Mouse (Mus musculus) heart, postnatal 10 days (tissue): ENCODE results near the gene Wipf3. TPM values are rescaled to one million over a fixed set of nuclear protein-coding genes. Genes with fewer than 3 reads are reported as not detected.

ENCODE experiments used
- DNase-seq, 2 experiments: peaks; one replicate each; pipeline ENCODE4 v3.0.0; 2021
- intact Hi-C: fragments of 180-260 bp; cut with DNase I; formaldehyde crosslinking; loops from one replicate; pipeline ENCODE4 v1.15.1; 2025
- total RNA-seq, 2 experiments: library from RNA; stranded (reverse); gene quantifications; 2 replicates each; pipeline ENCODE4 v1.2.3; 2021

Gene Wipf3
- total RNA-seq = 10 to 100 TPM; 12.9 to 16.4 TPM

- DNase-seq = peak; percentile 78 to 82
- intact Hi-C loops = no loop called here
Observed at GRCm38 (mm10) chr6:54429447-54430194, at the start of gene Wipf3. Gene Wipf3, plus strand, starts transcription at chr6:54429603.

- DNase-seq = no peak
- intact Hi-C loops = no loop called here
Observed at GRCm38 (mm10) chr6:54382636-54383035, 46.8 kb upstream of the Wipf3 start.

GRCm38 (mm10) chr6:54383893-54384524 lies 45.4 kb upstream of the Wipf3 start:
- no peak for DNase-seq
- intact Hi-C loops = no loop called here

GRCm38 (mm10) chr6:54384777-54385176 lies 44.6 kb upstream of the Wipf3 start:
- no peak for DNase-seq
- intact Hi-C loops = no loop called here

- intact Hi-C loops = no loop called here
- DNase-seq = no peak
Observed at GRCm38 (mm10) chr6:54386429-54386828, 43.0 kb upstream of the Wipf3 start.

- DNase-seq = no peak
- intact Hi-C loops = no loop called here
Observed at GRCm38 (mm10) chr6:54387044-54387443, 42.4 kb upstream of the Wipf3 start.

GRCm38 (mm10) chr6:54387751-54388150 lies 41.7 kb upstream of the Wipf3 start:
- intact Hi-C loops = no loop called here
- DNase-seq = no peak

- intact Hi-C loops = no loop called here
- DNase-seq = no peak
Observed at GRCm38 (mm10) chr6:54388690-54389275, 40.6 kb upstream of the Wipf3 start.

- intact Hi-C loops = loop anchor here (1.0 to 2.0 kb wide), 2 partner anchors 87 to 116 kb away; no protein-coding TSS in a partner anchor
- peak; percentile 44 to 79 for DNase-seq
Observed at GRCm38 (mm10) chr6:54391765-54392164, 37.6 kb upstream of the Wipf3 start.

GRCm38 (mm10) chr6:54393886-54394285 lies 35.5 kb upstream of the Wipf3 start:
- intact Hi-C loops = no loop called here

GRCm38 (mm10) chr6:54399194-54399923 lies 30.0 kb upstream of the Wipf3 start:
- peak; percentile 47 to 58 for DNase-seq
- intact Hi-C loops = no loop called here

More at GRCm38 (mm10) chr6:54393886-54394285, 35.5 kb upstream of the Wipf3 start:
- DNase-seq = no peak

GRCm38 (mm10) chr6:54401503-54401902 lies 27.9 kb upstream of the Wipf3 start:
- no peak for DNase-seq
- intact Hi-C loops = no loop called here

GRCm38 (mm10) chr6:54404916-54405315 lies 24.5 kb upstream of the Wipf3 start:
- DNase-seq = no peak
- intact Hi-C loops = no loop called here

GRCm38 (mm10) chr6:54406116-54406515 lies 23.3 kb upstream of the Wipf3 start:
- intact Hi-C loops = no loop called here
- DNase-seq = no peak

GRCm38 (mm10) chr6:54409271-54409670 lies 20.1 kb upstream of the Wipf3 start:
- intact Hi-C loops = no loop called here
- peak; percentile 47 to 52 for DNase-seq

GRCm38 (mm10) chr6:54410451-54410850 lies 19.0 kb upstream of the Wipf3 start:
- intact Hi-C loops = no loop called here
- DNase-seq = no peak

- intact Hi-C loops = no loop called here
- no peak for DNase-seq
Observed at GRCm38 (mm10) chr6:54411591-54411990, 17.8 kb upstream of the Wipf3 start.

- intact Hi-C loops = no loop called here
- DNase-seq = no peak
Observed at GRCm38 (mm10) chr6:54412879-54413278, 16.5 kb upstream of the Wipf3 start.

GRCm38 (mm10) chr6:54425230-54425629 lies 4.2 kb upstream of the Wipf3 start:
- intact Hi-C loops = no loop called here
- DNase-seq = no peak

GRCm38 (mm10) chr6:54428850-54429446 lies 455 bp upstream of the Wipf3 start:
- no peak for DNase-seq
- intact Hi-C loops = no loop called here

- intact Hi-C loops = no loop called here
- DNase-seq = no peak
Observed at GRCm38 (mm10) chr6:54430221-54430620, 818 bp downstream of the Wipf3 start.
